Mouse (Mus musculus): Measurements from ENCODE around the gene Pfkl. TPM values are rescaled to one million over a fixed set of nuclear protein-coding genes. Genes with fewer than 3 reads are reported as not detected.

The Pfkl gene
- total RNA-seq, 1 experiment, result 138 TPM

- 0 out of 2 replicates have a peak overlapping the region, but pooled peaks have one; percentile 8 for H3K9ac ChIP-seq (ENCODE audit: insufficient read depth, low read depth, low read length, poor library complexity, severe bottlenecking)
- H3K36me3 ChIP-seq (ENCODE audit: control insufficient read depth, insufficient read depth, low read length, poor library complexity, severe bottlenecking), result no peaks in the 10 kb centered on the region; the same call in 1 of the 2 replicates
- in situ Hi-C loops (cut with MboI; ENCODE audit: low sequenced_read_pairs in 2 of 2, unreplicated experiment in 2 of 2), result no loop called here
- H3K4me1 ChIP-seq (ENCODE audit: control insufficient read depth in 2 of 2, insufficient read depth in 2 of 2, low read length in 2 of 2, poor library complexity in 1 of 2), result peaks cover 5 to 41% of the 10 kb centered on the region in 2 experiments; a peak in 3 of 4 replicates
- no peak for TF ChIP-seq CHD2 (IDR thresholded peaks at IDR 0.05; ENCODE audit: low read depth, low read length)
- no peak for TF ChIP-seq MAFK (IDR thresholded peaks at IDR 0.05; ENCODE audit: insufficient read depth, low read depth, low read length)
- TF ChIP-seq ZNF384 (IDR thresholded peaks at IDR 0.05; ENCODE audit: low read depth, low read length), result no peak
- no peak for TF ChIP-seq ZC3H11A (IDR thresholded peaks at IDR 0.05; ENCODE audit: borderline replicate concordance, low read depth, low read length)
- no peak for TF ChIP-seq HCFC1 (IDR thresholded peaks at IDR 0.05; ENCODE audit: borderline replicate concordance, insufficient read depth, low read length)
- no peak overlapping the region for H3K27ac ChIP-seq (ENCODE audit: insufficient read depth, low read depth, low read length, poor library complexity, severe bottlenecking)
- no peaks in the 10 kb centered on the region for H3K9me3 ChIP-seq (ENCODE audit: control insufficient read depth, insufficient read depth, low read depth, low read length)
- peak overlapping the region; percentile 34 to 50; a peak in 3 of 4 replicates for H3K4me3 ChIP-seq (ENCODE audit: insufficient read depth in 1 of 2, low read depth in 1 of 2, low read length in 2 of 2, poor library complexity in 1 of 2, severe bottlenecking in 1 of 2)
- DNase-seq (ENCODE audit: low read depth, low spot score), result no peak
These were observed 33.0 kb upstream of the Pfkl start for GRCm38 (mm10) chr10:78042697-78043405.

- no peak overlapping the region; a peak in 1 of 4 replicates for H3K4me3 ChIP-seq (ENCODE audit: insufficient read depth in 1 of 2, low read depth in 1 of 2, low read length in 2 of 2, poor library complexity in 1 of 2, severe bottlenecking in 1 of 2)
- H3K27ac ChIP-seq (ENCODE audit: insufficient read depth, low read depth, low read length, poor library complexity, severe bottlenecking), result no peak overlapping the region
- H3K4me1 ChIP-seq (ENCODE audit: control insufficient read depth in 2 of 2, insufficient read depth in 2 of 2, low read length in 2 of 2, poor library complexity in 1 of 2), result peaks cover 3 to 42% of the 10 kb centered on the region in 2 experiments; a peak in 3 of 4 replicates
- H3K9me3 ChIP-seq (ENCODE audit: control insufficient read depth, insufficient read depth, low read depth, low read length), result no peaks in the 10 kb centered on the region
- no peaks in the 10 kb centered on the region; the same call in 1 of the 2 replicates for H3K36me3 ChIP-seq (ENCODE audit: control insufficient read depth, insufficient read depth, low read length, poor library complexity, severe bottlenecking)
- in situ Hi-C loops (cut with MboI; ENCODE audit: low sequenced_read_pairs in 2 of 2, unreplicated experiment in 2 of 2), result no loop called here
- no peak for TF ChIP-seq ZC3H11A (IDR thresholded peaks at IDR 0.05; ENCODE audit: borderline replicate concordance, low read depth, low read length)
- no peak for DNase-seq (ENCODE audit: low read depth, low spot score)
- H3K9ac ChIP-seq (ENCODE audit: insufficient read depth, low read depth, low read length, poor library complexity, severe bottlenecking), result no peak overlapping the region; the same call in 1 of the 2 replicates
These were observed 32.2 kb upstream of the Pfkl start for GRCm38 (mm10) chr10:78042096-78042495.

DNA sequence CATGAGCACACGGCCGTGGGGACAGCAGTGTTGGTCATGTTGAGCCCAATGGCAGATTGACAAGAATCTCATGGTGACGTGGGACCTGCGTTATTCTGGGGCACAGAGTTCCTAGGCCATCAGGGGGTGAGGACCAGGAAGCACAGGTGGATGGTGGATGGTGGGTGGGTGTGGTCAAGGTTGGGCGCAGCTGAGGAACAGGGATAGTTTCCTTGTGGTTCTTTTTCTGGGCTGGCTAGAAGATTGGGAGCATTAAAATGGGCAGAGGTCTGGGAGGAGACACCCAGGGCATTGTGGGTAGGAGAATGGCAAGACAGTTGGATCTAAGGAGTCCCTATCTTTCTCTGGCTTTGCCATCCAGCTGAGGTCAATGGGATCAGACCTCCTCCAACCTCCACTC is 31.8 kb upstream of the Pfkl start, which contains the start of gene Dnmt3l:
TSS of gene Dnmt3l (plus strand) at position 301 of the 400 bp plus-strand sequence.
- H3K9ac ChIP-seq (ENCODE audit: insufficient read depth, low read depth, low read length, poor library complexity, severe bottlenecking), result no peak within 1 kb of the TSS; the same call in 1 of the 2 replicates
- TF ChIP-seq ZNF384 (IDR thresholded peaks at IDR 0.05; ENCODE audit: low read depth, low read length), result no peak
- no peak for TF ChIP-seq MAFK (IDR thresholded peaks at IDR 0.05; ENCODE audit: insufficient read depth, low read depth, low read length)
- no peak for TF ChIP-seq CHD2 (IDR thresholded peaks at IDR 0.05; ENCODE audit: low read depth, low read length)
- TF ChIP-seq HCFC1 (IDR thresholded peaks at IDR 0.05; ENCODE audit: borderline replicate concordance, insufficient read depth, low read length), result no peak
- TF ChIP-seq ZC3H11A (IDR thresholded peaks at IDR 0.05; ENCODE audit: borderline replicate concordance, low read depth, low read length), result no peak
- in situ Hi-C loops (cut with MboI; ENCODE audit: low sequenced_read_pairs in 2 of 2, unreplicated experiment in 2 of 2), result no loop called here
- DNase-seq (ENCODE audit: low read depth, low spot score), result no peak
- no peaks in the 10 kb centered on the region; the same call in 1 of the 2 replicates for H3K36me3 ChIP-seq (ENCODE audit: control insufficient read depth, insufficient read depth, low read length, poor library complexity, severe bottlenecking)
- H3K4me1 ChIP-seq (ENCODE audit: control insufficient read depth in 2 of 2, insufficient read depth in 2 of 2, low read length in 2 of 2, poor library complexity in 1 of 2), result peaks cover 3 to 39% of the 10 kb centered on the region in 2 experiments; a peak in 3 of 4 replicates
- H3K4me3 ChIP-seq (ENCODE audit: insufficient read depth in 1 of 2, low read depth in 1 of 2, low read length in 2 of 2, poor library complexity in 1 of 2, severe bottlenecking in 1 of 2), result peak within 1 kb of the TSS in 1 of 2 experiments; percentile 17; a peak in 1 of 4 replicates
- H3K27ac ChIP-seq (ENCODE audit: insufficient read depth, low read depth, low read length, poor library complexity, severe bottlenecking), result no peak within 1 kb of the TSS
- no peaks in the 10 kb centered on the region for H3K9me3 ChIP-seq (ENCODE audit: control insufficient read depth, insufficient read depth, low read depth, low read length)

- H3K9ac ChIP-seq (ENCODE audit: insufficient read depth, low read depth, low read length, poor library complexity, severe bottlenecking), result peak overlapping the region; percentile 83
- peak overlapping the region; percentile 72; the same call in 1 of the 2 replicates for H3K27ac ChIP-seq (ENCODE audit: insufficient read depth, low read depth, low read length, poor library complexity, severe bottlenecking)
- peaks cover 3 to 29% of the 10 kb centered on the region in 2 experiments; a peak in 3 of 4 replicates for H3K4me1 ChIP-seq (ENCODE audit: control insufficient read depth in 2 of 2, insufficient read depth in 2 of 2, low read length in 2 of 2, poor library complexity in 1 of 2)
- no peaks in the 10 kb centered on the region for H3K9me3 ChIP-seq (ENCODE audit: control insufficient read depth, insufficient read depth, low read depth, low read length)
- no peak for DNase-seq (ENCODE audit: low read depth, low spot score)
- TF ChIP-seq HCFC1 (IDR thresholded peaks at IDR 0.05; ENCODE audit: borderline replicate concordance, insufficient read depth, low read length), result no peak
- no peak for TF ChIP-seq MAFK (IDR thresholded peaks at IDR 0.05; ENCODE audit: insufficient read depth, low read depth, low read length)
- TF ChIP-seq CHD2 (IDR thresholded peaks at IDR 0.05; ENCODE audit: low read depth, low read length), result no peak
- no peak for TF ChIP-seq ZC3H11A (IDR thresholded peaks at IDR 0.05; ENCODE audit: borderline replicate concordance, low read depth, low read length)
- no peak for TF ChIP-seq ZNF384 (IDR thresholded peaks at IDR 0.05; ENCODE audit: low read depth, low read length)
- in situ Hi-C loops (cut with MboI; ENCODE audit: low sequenced_read_pairs in 2 of 2, unreplicated experiment in 2 of 2), result no loop called here
- peak overlapping the region; percentile 65 to 73 for H3K4me3 ChIP-seq (ENCODE audit: insufficient read depth in 1 of 2, low read depth in 1 of 2, low read length in 2 of 2, poor library complexity in 1 of 2, severe bottlenecking in 1 of 2)
- H3K36me3 ChIP-seq (ENCODE audit: control insufficient read depth, insufficient read depth, low read length, poor library complexity, severe bottlenecking), result peaks cover 15% of the 10 kb centered on the region; the same call in 1 of the 2 replicates
These were observed 27.3 kb upstream of the Pfkl start for GRCm38 (mm10) chr10:78037139-78037538.
